Mouse (Mus musculus) spleen, postnatal 0 days (tissue): ENCODE data around the gene Cpox. TPM values are rescaled to one million over a fixed set of nuclear protein-coding genes. Genes with fewer than 3 reads are reported as not detected.

Experiments
- polyA plus RNA-seq: library from polyadenylated mRNA; unstranded; fragments of >200 nt; fragmentation: Nextera tagmentation; extraction: Ambion mirVana; gene quantifications from 2 replicates; pipeline ENCODE4 v1.2.1, GENCODE M21; 2015

The Cpox gene
- polyA plus RNA-seq = 261 and 338 TPM in 2 replicates

GRCm38 (mm10) chr16:58669917-58670630 is at the start of gene Cpox:
Gene Cpox, plus strand, starts transcription at chr16:58670292.

GRCm38 (mm10) chr16:58638689-58639175 is 31.4 kb upstream of the Cpox start, which contains the start of gene E330017A01Rik:
Gene E330017A01Rik, minus strand, starts transcription at chr16:58638739.

GRCm38 (mm10) chr16:58718666-58719120 is 48.6 kb downstream of the Cpox start, which contains the start of gene Gpr15:
Gene Gpr15, minus strand, starts transcription at chr16:58719070.

GRCm38 (mm10) chr16:58727477-58728131 is 57.5 kb downstream of the Cpox start, which contains the start of gene Cldnd1:
Gene Cldnd1, plus strand, starts transcription at chr16:58727910.

DNA sequence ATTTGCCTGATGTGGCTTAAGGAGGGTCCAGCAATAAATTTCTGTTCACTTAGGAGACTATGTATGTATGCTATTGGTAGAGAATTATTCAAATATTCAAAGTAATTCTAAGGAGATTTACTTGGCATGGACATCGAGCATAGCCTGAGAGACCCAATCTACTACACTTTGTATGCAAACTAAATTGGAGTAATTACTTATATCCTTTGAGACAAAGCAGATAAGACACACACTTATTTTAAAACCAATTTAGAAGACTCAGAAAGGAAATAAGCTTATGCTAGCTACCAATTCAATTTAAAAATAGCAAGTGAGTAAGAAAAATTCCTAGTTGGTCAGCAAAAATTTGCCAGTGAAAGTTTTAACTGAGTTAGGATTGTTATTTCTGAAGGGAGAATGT is 93.0 kb downstream of the Cpox start, which contains the start of gene Olfr172:
Olfr172 (minus strand) TSS at position 101 of the 400 bp plus-strand sequence.

Other genes starting within 250 kb of the Cpox start
- 27.5 and 35.1 TPM in 2 replicates for gene St3gal6, start 146.0 kb upstream of the Cpox start, polyA plus RNA-seq
- not detected in 2 replicates for gene Gm813, start 53.3 kb upstream of the Cpox start, polyA plus RNA-seq
- gene E330017A01Rik, start 31.6 kb upstream of the Cpox start, polyA plus RNA-seq = not detected in 2 replicates
- gene Gpr15, start 48.8 kb downstream of the Cpox start, polyA plus RNA-seq = 0.14 and 0.21 TPM in 2 replicates
- gene Cldnd1, start 57.6 kb downstream of the Cpox start, polyA plus RNA-seq = 33.5 and 37.6 TPM in 2 replicates
- not detected in 2 replicates for gene Olfr172, start 92.9 kb downstream of the Cpox start, polyA plus RNA-seq
- gene Olfr173, start 130.0 kb downstream of the Cpox start, polyA plus RNA-seq = not detected in 2 replicates
- not detected in 2 replicates for gene Olfr175-ps1, start 156.5 kb downstream of the Cpox start, polyA plus RNA-seq
- not detected in 2 replicates for gene Olfr177, start 204.5 kb downstream of the Cpox start, polyA plus RNA-seq
- not detected in 2 replicates for gene Olfr178, start 221.8 kb downstream of the Cpox start, polyA plus RNA-seq